Mouse (Mus musculus): Measurements from ENCODE around the gene Gm21985. TPM values are rescaled to one million over a fixed set of nuclear protein-coding genes. Genes with fewer than 3 reads are reported as not detected.
A peak's percentile ranks its signal among the peaks of the same experiment; 100 is the strongest.

The Gm21985 gene
- polyA plus RNA-seq, 2 experiments: 0.03 TPM; not detected in 1

- Histone ChIP-seq H3K9me3 (ENCODE audit: control insufficient read depth, low read length) (no peaks in the 10 kb centered on the region), H3K4me1 (ENCODE audit: control insufficient read depth, insufficient read depth, low read length) (peaks cover 6% of the 10 kb centered on the region), H3K4me2 (replicated peaks; ENCODE audit: low read depth, low read length, severe bottlenecking) (no peak within 1 kb of the TSS), H3K27ac (replicated peaks; ENCODE audit: low read depth, low read length) (no peak within 1 kb of the TSS), H3K4me3 (replicated peaks; ENCODE audit: low read length) (no peak within 1 kb of the TSS), H3K9ac (ENCODE audit: low read depth, low read length, severe bottlenecking) (no peak within 1 kb of the TSS), H3K36me3 (ENCODE audit: control insufficient read depth, insufficient read depth, low read length) (no peaks in the 10 kb centered on the region), H3K27me3 (ENCODE audit: control insufficient read depth, insufficient read depth, low read length) (no peaks in the 10 kb centered on the region)
- no peak for DNase-seq (ENCODE audit: low spot score)
- ATAC-seq (ENCODE audit: low FRiP score, low read depth): no peak
- TF ChIP-seq POLR2A (IDR thresholded peaks at IDR 0.05; ENCODE audit: borderline replicate concordance, extremely low read depth, insufficient read depth, insufficient read length): no peak
- WGBS: 74% methylated on average over 10 of the region's 10 CpGs
Measured at GRCm38 (mm10) chr2:112259241-112259962, 6.7 kb upstream of the Gm21985 start, which contains the start of gene Nutm1. Gene Nutm1 (minus strand): TSS chr2:112259291.

GRCm38 (mm10) chr2:112261748-112262653 is 4.1 kb upstream of the Gm21985 start, which contains the start of gene Nop10:
Gene Nop10 (plus strand): TSS chr2:112261926.
- Histone ChIP-seq H3K9me3 (ENCODE audit: control insufficient read depth, low read length) (no peaks in the 10 kb centered on the region), H3K4me3 (replicated peaks; ENCODE audit: low read length) (peak within 1 kb of the TSS; percentile 66), H3K36me3 (ENCODE audit: control insufficient read depth, insufficient read depth, low read length) (no peaks in the 10 kb centered on the region), H3K27ac (replicated peaks; ENCODE audit: low read depth, low read length) (peak within 1 kb of the TSS; percentile 67), H3K9ac (ENCODE audit: low read depth, low read length, severe bottlenecking) (peak within 1 kb of the TSS; percentile 65), H3K27me3 (ENCODE audit: control insufficient read depth, insufficient read depth, low read length) (no peaks in the 10 kb centered on the region), H3K4me2 (replicated peaks; ENCODE audit: low read depth, low read length, severe bottlenecking) (peak within 1 kb of the TSS; percentile 66), H3K4me1 (ENCODE audit: control insufficient read depth, insufficient read depth, low read length) (peaks cover 10% of the 10 kb centered on the region)
- under 1% methylated on average over 36 of the region's 36 CpGs for WGBS
- peak; percentile 94 for DNase-seq (ENCODE audit: low spot score)
- peak; percentile 86; the same call in 1 of the 2 replicates for TF ChIP-seq POLR2A (IDR thresholded peaks at IDR 0.05; ENCODE audit: borderline replicate concordance, extremely low read depth, insufficient read depth, insufficient read length)
- peak; percentile 66 for ATAC-seq (ENCODE audit: low FRiP score, low read depth)

- WGBS: 38% methylated on average over 4 of the region's 4 CpGs
- TF ChIP-seq POLR2A (IDR thresholded peaks at IDR 0.05; ENCODE audit: borderline replicate concordance, extremely low read depth, insufficient read depth, insufficient read length): no peak
- peak overlapping the region; percentile 66 for H3K4me3 ChIP-seq (replicated peaks; ENCODE audit: low read length)
- H3K4me2 ChIP-seq (replicated peaks; ENCODE audit: low read depth, low read length, severe bottlenecking): peak overlapping the region; percentile 66
- DNase-seq (ENCODE audit: low spot score): no peak
- no peak overlapping the region for H3K27ac ChIP-seq (replicated peaks; ENCODE audit: low read depth, low read length)
- H3K9ac ChIP-seq (ENCODE audit: low read depth, low read length, severe bottlenecking): peak overlapping the region; percentile 65; the same call in 1 of the 2 replicates
- H3K9me3 ChIP-seq (ENCODE audit: control insufficient read depth, low read length): no peaks in the 10 kb centered on the region
- H3K4me1 ChIP-seq (ENCODE audit: control insufficient read depth, insufficient read depth, low read length): peaks cover 12% of the 10 kb centered on the region
- H3K27me3 ChIP-seq (ENCODE audit: control insufficient read depth, insufficient read depth, low read length): no peaks in the 10 kb centered on the region
- no peaks in the 10 kb centered on the region for H3K36me3 ChIP-seq (ENCODE audit: control insufficient read depth, insufficient read depth, low read length)
- no peak for ATAC-seq (ENCODE audit: low FRiP score, low read depth)
Measured at GRCm38 (mm10) chr2:112262779-112263295, 3.3 kb upstream of the Gm21985 start.

GRCm38 (mm10) chr2:112264364-112264763 is 1.8 kb upstream of the Gm21985 start:
- Histone ChIP-seq H3K4me2 (replicated peaks; ENCODE audit: low read depth, low read length, severe bottlenecking) (no peak overlapping the region), H3K27me3 (ENCODE audit: control insufficient read depth, insufficient read depth, low read length) (no peaks in the 10 kb centered on the region), H3K9me3 (ENCODE audit: control insufficient read depth, low read length) (no peaks in the 10 kb centered on the region), H3K4me1 (ENCODE audit: control insufficient read depth, insufficient read depth, low read length) (peaks cover 12% of the 10 kb centered on the region), H3K36me3 (ENCODE audit: control insufficient read depth, insufficient read depth, low read length) (no peaks in the 10 kb centered on the region), H3K27ac (replicated peaks; ENCODE audit: low read depth, low read length) (no peak overlapping the region), H3K4me3 (replicated peaks; ENCODE audit: low read length) (no peak overlapping the region), H3K9ac (ENCODE audit: low read depth, low read length, severe bottlenecking) (no peak overlapping the region)
- no peak for TF ChIP-seq POLR2A (IDR thresholded peaks at IDR 0.05; ENCODE audit: borderline replicate concordance, extremely low read depth, insufficient read depth, insufficient read length)
- WGBS: 76% methylated on average over 4 of the region's 4 CpGs
- DNase-seq (ENCODE audit: low spot score) (no peak), ATAC-seq (ENCODE audit: low FRiP score, low read depth) (no peak)
